In the genomic region with DNA sequence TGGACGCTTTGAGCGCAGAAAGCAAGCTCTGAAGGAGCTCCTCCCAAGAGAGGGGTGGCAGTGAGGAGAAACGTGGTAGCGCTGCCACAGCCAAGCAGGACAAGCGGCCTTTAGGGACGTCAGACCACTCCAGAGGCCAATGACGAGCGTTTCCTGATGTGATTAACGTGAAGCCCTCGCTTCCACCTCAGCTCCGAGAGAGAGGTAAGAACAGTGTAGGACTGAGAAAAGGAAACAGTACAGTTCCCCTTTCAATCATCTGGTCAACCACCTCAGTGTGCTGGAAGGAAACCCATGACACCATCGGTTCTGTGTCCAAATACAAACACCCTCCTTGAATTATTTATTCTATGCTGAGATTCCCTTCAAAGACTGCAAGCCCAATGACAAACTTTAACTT, we compare ENCODE assay signal across 10 mouse cellular contexts. TPM values are rescaled to one million over a fixed set of nuclear protein-coding genes. Genes with fewer than 3 reads are reported as not detected.
DNase-seq lines count a peak whose midpoint lies in the region; ATAC-seq and TF ChIP-seq lines count a peak whose summit lies in the region.
"Had no signal": no experiment of that assay in that cellular context is flagged by ENCODE, and none has a peak within 500 bp of the region (broad histone marks: within the 10 kb centered on the region; RNA-seq: fewer than 3 reads in every experiment).

No protein-coding gene starts in this region.

- H3K4me1 ChIP-seq in heart, embryonic 12.5 days (replicated peaks): peaks cover 58% of the 10 kb centered on the region
- H3K4me1 ChIP-seq in lung, embryonic 15.5 days: peaks cover 41% of the 10 kb centered on the region
- H3K4me1 ChIP-seq in ES-E14 (ENCODE audit: control insufficient read depth in 2 of 2, insufficient read depth in 2 of 2, low read length in 2 of 2, poor library complexity in 1 of 2): peaks cover 10 to 17% of the 10 kb centered on the region in 2 experiments; a peak in 3 of 4 replicates

- intact Hi-C loops in heart, postnatal 25 days (cut with DNase I): no loop called here

- H3K36me3 ChIP-seq in heart, embryonic 12.5 days: peaks cover 22% of the 10 kb centered on the region
- peaks cover 10% of the 10 kb centered on the region for H3K36me3 ChIP-seq in lung, embryonic 15.5 days
- peaks cover 16% of the 10 kb centered on the region for H3K36me3 ChIP-seq in ES-E14 (ENCODE audit: control insufficient read depth, insufficient read depth, low read length, poor library complexity, severe bottlenecking)

- DNase-seq in heart, postnatal 25 days (ENCODE audit: low spot score): no peak
- DNase-seq in lung, postnatal 25 days (ENCODE audit: low spot score): no peak
- no peak for DNase-seq in ES-E14 (ENCODE audit: low read depth, low spot score)
- no peak for DNase-seq in kidney, postnatal 10 days
- DNase-seq in thymus, postnatal 25 days: no peak
- DNase-seq: adrenal gland, postnatal 36 days had no signal

- no peak overlapping the region for H3K27ac ChIP-seq in heart, embryonic 12.5 days (ENCODE audit: poor library complexity, severe bottlenecking)
- no peak overlapping the region for H3K27ac ChIP-seq in lung, embryonic 15.5 days
- no peak overlapping the region for H3K27ac ChIP-seq in ES-E14 (ENCODE audit: insufficient read depth, low read depth, low read length, poor library complexity, severe bottlenecking)
- H3K27ac ChIP-seq: limb, embryonic 12.5 days had no signal

- in situ Hi-C loops in ES-E14 (cut with MboI; ENCODE audit: low sequenced_read_pairs in 2 of 2, unreplicated experiment in 2 of 2): no loop called here

- H3K4me2 ChIP-seq in heart, embryonic 12.5 days: peak overlapping the region; percentile 37
- 0 out of 2 replicates have a peak overlapping the region, but pooled peaks have one; percentile 4 for H3K4me2 ChIP-seq in lung, embryonic 15.5 days

- 39% methylated on average over 12 of the region's 12 CpGs for WGBS in heart, embryonic 12.5 days
- 42% methylated on average over 12 of the region's 12 CpGs for WGBS in lung, embryonic 15.5 days

- H3K27me3 ChIP-seq in heart, embryonic 12.5 days (replicated peaks): no peaks in the 10 kb centered on the region
- H3K27me3 ChIP-seq in lung, embryonic 15.5 days: no peaks in the 10 kb centered on the region
- H3K27me3 ChIP-seq: limb, embryonic 12.5 days had no signal

- H3K9me3 ChIP-seq in heart, embryonic 12.5 days (replicated peaks): no peaks in the 10 kb centered on the region
- H3K9me3 ChIP-seq in lung, embryonic 15.5 days: no peaks in the 10 kb centered on the region
- H3K9me3 ChIP-seq in ES-E14 (ENCODE audit: control insufficient read depth, insufficient read depth, low read depth, low read length): no peaks in the 10 kb centered on the region
- H3K9me3 ChIP-seq: limb, embryonic 12.5 days had no signal

- H3K9ac ChIP-seq in heart, embryonic 12.5 days: 0 out of 2 replicates have a peak overlapping the region, but pooled peaks have one; percentile 50
- no peak overlapping the region for H3K9ac ChIP-seq in lung, embryonic 15.5 days
- peak overlapping the region; percentile 55; the same call in 1 of the 2 replicates for H3K9ac ChIP-seq in ES-E14 (ENCODE audit: insufficient read depth, low read depth, low read length, poor library complexity, severe bottlenecking)
- H3K9ac ChIP-seq: limb, embryonic 12.5 days had no signal

- no peak overlapping the region for H3K4me3 ChIP-seq in heart, embryonic 12.5 days
- H3K4me3 ChIP-seq in lung, embryonic 15.5 days: no peak overlapping the region
- H3K4me3 ChIP-seq in ES-E14 (ENCODE audit: insufficient read depth in 1 of 2, low read depth in 1 of 2, low read length in 2 of 2, poor library complexity in 1 of 2, severe bottlenecking in 1 of 2): no peak overlapping the region
- H3K4me3 ChIP-seq: limb, embryonic 12.5 days had no signal

- no peak for ATAC-seq in heart, embryonic 12.5 days (ENCODE audit: insufficient number of reproducible peaks, low FRiP score)
- no peak for ATAC-seq in lung, embryonic 15.5 days (ENCODE audit: borderline replicate concordance, extremely low read depth, low FRiP score, low TSS enrichment)
- peak; percentile 59 for ATAC-seq in megakaryocyte, adult 5-6 weeks (ENCODE audit: poor library complexity, severe bottlenecking)

TF ChIP-seq in ES-E14, 5 proteins besides CTCF, POLR2A, EP300 and RAD21:
- no peak for TF ChIP-seq ZNF384 (IDR thresholded peaks at IDR 0.05; ENCODE audit: low read depth, low read length)
- no peak for TF ChIP-seq CHD2 (IDR thresholded peaks at IDR 0.05; ENCODE audit: low read depth, low read length)
- no peak for TF ChIP-seq MAFK (IDR thresholded peaks at IDR 0.05; ENCODE audit: insufficient read depth, low read depth, low read length)
- TF ChIP-seq HCFC1 (IDR thresholded peaks at IDR 0.05; ENCODE audit: borderline replicate concordance, insufficient read depth, low read length): no peak
- no peak for TF ChIP-seq ZC3H11A (IDR thresholded peaks at IDR 0.05; ENCODE audit: borderline replicate concordance, low read depth, low read length)

RNA-seq across cellular contexts. Expression of gene Fam168b, which starts 3.6 kb away (rescaled TPM):
- 65.7 and 69.2 TPM in 2 replicates for polyA plus RNA-seq in heart, embryonic 12.5 days (2016; fragmentation: Nextera tagmentation; extraction: Ambion mirVana)
- total RNA-seq in heart, postnatal 25 days (2021): 10 to 100 TPM; 43.0 to 45.3 TPM
- 72.1 and 74.9 TPM in 2 replicates for polyA plus RNA-seq in lung, embryonic 15.5 days (2015; fragmentation: Nextera tagmentation; extraction: Ambion mirVana)
- total RNA-seq in ES-E14 (2012; rRNA removed): 28.2 and 36.1 TPM in 2 replicates
- total RNA-seq in megakaryocyte, adult 5-6 weeks (2015): 30.3 and 42.9 TPM in 2 replicates
- total RNA-seq in megakaryocyte, adult 5-6 weeks (2017): 62.0 and 62.8 TPM in 2 replicates

RNA-seq across cellular contexts. Expression of gene Plekhb2, which starts 10.5 kb away (rescaled TPM):
- 64.2 and 67.3 TPM in 2 replicates for polyA plus RNA-seq in heart, embryonic 12.5 days (2016; fragmentation: Nextera tagmentation; extraction: Ambion mirVana)
- total RNA-seq in heart, postnatal 25 days (2021): 100 to 1,000 TPM; 102 to 114 TPM
- polyA plus RNA-seq in lung, embryonic 15.5 days (2015; fragmentation: Nextera tagmentation; extraction: Ambion mirVana): 26.7 and 31.8 TPM in 2 replicates
- total RNA-seq in ES-E14 (2012; rRNA removed): 10.3 and 13.0 TPM in 2 replicates
- 48.6 and 58.3 TPM in 2 replicates for total RNA-seq in megakaryocyte, adult 5-6 weeks (2015)
- total RNA-seq in megakaryocyte, adult 5-6 weeks (2017): 28.4 and 29.5 TPM in 2 replicates
